Mouse (Mus musculus) hindbrain, postnatal 0 days (tissue): ENCODE measurements around the gene Capn9. TPM values are rescaled to one million over a fixed set of nuclear protein-coding genes. Genes with fewer than 3 reads are reported as not detected.
A peak's percentile ranks its signal among the peaks of the same experiment; 100 is the strongest.

Experiments
- ATAC-seq: fragments of 200-750 bp; cut with Nextera tagmentation; 2 replicates; pipeline ENCODE4 v1.8.0; 2017; ENCODE audit warnings: mild to moderate bottlenecking, moderate TSS enrichment, moderate library complexity
- DNase-seq: peaks from one replicate; pipeline ENCODE4 v3.0.0-alpha.2; 2015; ENCODE audit warnings: low spot score
- H3K27ac ChIP-seq: fragments of 300-500 bp; sonication (generic); 2 replicates; pipeline ENCODE4 v1.5.1; 2014; ENCODE audit warnings: mild to moderate bottlenecking
- H3K27me3 ChIP-seq: fragments of 300-500 bp; sonication (generic); 2 replicates; pipeline ENCODE4 v1.6.1; 2014; ENCODE audit warnings: low read length, mixed read lengths; ENCODE audit not compliant: insufficient read depth
- H3K36me3 ChIP-seq: fragments of 300-500 bp; sonication (generic); 2 replicates; pipeline ENCODE4 v1.6.1; 2014; ENCODE audit warnings: low read length, mixed read lengths; ENCODE audit not compliant: insufficient read depth
- H3K4me1 ChIP-seq: fragments of 300-500 bp; sonication (generic); 2 replicates; pipeline ENCODE4 v1.6.1; 2014; ENCODE audit warnings: antibody characterized with exemption, low read length, mixed read lengths; ENCODE audit not compliant: insufficient read depth
- H3K4me2 ChIP-seq: fragments of 300-500 bp; sonication (generic); 2 replicates; pipeline ENCODE4 v1.6.1; 2014; ENCODE audit warnings: low read depth, mild to moderate bottlenecking, low read length, moderate library complexity, mixed read lengths
- H3K4me3 ChIP-seq: fragments of 300-500 bp; sonication (generic); 2 replicates; pipeline ENCODE4 v1.5.1; 2014; ENCODE audit warnings: low read length
- H3K9ac ChIP-seq: fragments of 300-500 bp; sonication (generic); replicated peaks from 2 replicates; pipeline ENCODE4 v1.6.1; 2014; ENCODE audit warnings: mild to moderate bottlenecking, low read length, moderate library complexity, mixed read lengths
- H3K9me3 ChIP-seq: fragments of 300-500 bp; sonication (generic); 2 replicates; pipeline ENCODE4 v1.6.1; 2016; ENCODE audit warnings: low read length, mixed read lengths
- CTCF ChIP-seq: IDR thresholded peaks from 2 replicates; pipeline ENCODE4 v1.5.1; 2016; ENCODE audit warnings: antibody characterized with exemption, control low read depth, low read depth
- WGBS: fragments of 180-500 bp; shearing (Covaris S2); extraction: QIAGEN DNeasy Blood & Tissue Kit; methylation state at CpG from one replicate; pipeline ENCODE4 v1.1.7; 2014; 5-methylcytosine and 5-hydroxymethylcytosine counted together
- polyA plus RNA-seq: library from polyadenylated mRNA; unstranded; fragments of >200 nt; fragmentation: Nextera tagmentation; extraction: Ambion mirVana; gene quantifications from 2 replicates; pipeline ENCODE4 v1.2.1, GENCODE M21; 2015
- total RNA-seq: library from RNA; depleted of rRNA; stranded (reverse); fragments of >200 nt; gene quantifications from 2 replicates; pipeline ENCODE4 v1.2.3, GENCODE M21; 2014

Capn9 gene
- total and polyA plus RNA-seq, 2 experiments from 2014 or later = 0.39 TPM; not detected in 1

GRCm38 (mm10) chr8:124651776-124652175, 75.9 kb downstream of the Capn9 start:
- no peak overlapping the region for H3K4me2 ChIP-seq
- no peaks in the 10 kb centered on the region for H3K27me3 ChIP-seq
- no peak overlapping the region for H3K4me3 ChIP-seq
- DNase-seq (no peak), ATAC-seq (no peak)
- 89% methylated on average over 20 of the region's 20 CpGs for whole genome bisulfite sequencing
- H3K4me1 ChIP-seq = no peaks in the 10 kb centered on the region
- peaks cover 8% of the 10 kb centered on the region; the same call in 1 of the 2 replicates for H3K36me3 ChIP-seq
- no peaks in the 10 kb centered on the region for H3K9me3 ChIP-seq
- H3K27ac ChIP-seq = no peak overlapping the region
- no peak for TF ChIP-seq CTCF
- H3K9ac ChIP-seq = no peak overlapping the region

- Histone ChIP-seq H3K36me3 (peaks cover 8% of the 10 kb centered on the region; the same call in 1 of the 2 replicates), H3K9ac (no peak overlapping the region), H3K4me1 (no peaks in the 10 kb centered on the region), H3K4me3 (no peak overlapping the region), H3K27me3 (no peaks in the 10 kb centered on the region), H3K27ac (peak overlapping the region; percentile 3; the same call in 1 of the 2 replicates), H3K9me3 (no peaks in the 10 kb centered on the region), H3K4me2 (no peak overlapping the region)
- 0 out of 2 replicates have a peak, but pooled peaks have one; percentile 16 for ATAC-seq
- 24% methylated on average over 4 of the region's 4 CpGs for WGBS
- peak; percentile 42 for DNase-seq
- TF ChIP-seq CTCF = no peak
Measured at GRCm38 (mm10) chr8:124652546-124652945, 76.6 kb downstream of the Capn9 start.

- 64% methylated on average over 28 of the region's 28 CpGs for WGBS
- Histone ChIP-seq H3K9ac (no peak overlapping the region), H3K27me3 (no peaks in the 10 kb centered on the region), H3K4me1 (peaks cover 9% of the 10 kb centered on the region), H3K27ac (no peak overlapping the region), H3K36me3 (peaks cover 8% of the 10 kb centered on the region; the same call in 1 of the 2 replicates), H3K4me3 (no peak overlapping the region), H3K9me3 (no peaks in the 10 kb centered on the region), H3K4me2 (no peak overlapping the region)
- DNase-seq (no peak), ATAC-seq (no peak)
- TF ChIP-seq CTCF = no peak
Measured at GRCm38 (mm10) chr8:124653568-124654475, 77.9 kb downstream of the Capn9 start.

- Histone ChIP-seq H3K9me3 (no peaks in the 10 kb centered on the region), H3K36me3 (no peaks in the 10 kb centered on the region), H3K4me3 (no peak overlapping the region), H3K9ac (no peak overlapping the region), H3K4me1 (peaks cover 33% of the 10 kb centered on the region), H3K4me2 (peak overlapping the region; percentile 40; the same call in 1 of the 2 replicates), H3K27ac (no peak overlapping the region), H3K27me3 (no peaks in the 10 kb centered on the region)
- TF ChIP-seq CTCF = no peak
- DNase-seq (no peak), ATAC-seq (no peak)
- 72% methylated on average over 7 of the region's 7 CpGs for WGBS
Measured at GRCm38 (mm10) chr8:124657961-124658360, 82.0 kb downstream of the Capn9 start.

- peak; percentile 32 for DNase-seq
- 25% methylated on average over 2 of the region's 2 CpGs for WGBS
- H3K27me3 ChIP-seq = no peaks in the 10 kb centered on the region
- H3K4me1 ChIP-seq = peaks cover 33% of the 10 kb centered on the region
- H3K36me3 ChIP-seq = no peaks in the 10 kb centered on the region
- no peak for ATAC-seq
- no peak for TF ChIP-seq CTCF
- no peak overlapping the region for H3K4me3 ChIP-seq
- H3K4me2 ChIP-seq = peak overlapping the region; percentile 40
- H3K27ac ChIP-seq = no peak overlapping the region
- no peak overlapping the region for H3K9ac ChIP-seq
- no peaks in the 10 kb centered on the region for H3K9me3 ChIP-seq
Measured at GRCm38 (mm10) chr8:124658415-124658814, 82.5 kb downstream of the Capn9 start.

GRCm38 (mm10) chr8:124661781-124662180, 85.9 kb downstream of the Capn9 start:
- Histone ChIP-seq H3K27me3 (no peaks in the 10 kb centered on the region), H3K9ac (peak overlapping the region; percentile 91), H3K4me3 (peak overlapping the region; percentile 73), H3K27ac (peak overlapping the region; percentile 85; the same call in 1 of the 2 replicates), H3K4me2 (peak overlapping the region; percentile 86), H3K4me1 (peaks cover 35% of the 10 kb centered on the region), H3K36me3 (no peaks in the 10 kb centered on the region), H3K9me3 (no peaks in the 10 kb centered on the region)
- ATAC-seq = no peak
- DNase-seq = no peak
- 31% methylated on average over 9 of the region's 9 CpGs for WGBS
- TF ChIP-seq CTCF = no peak
